20 mouse cellular contexts compared by ENCODE assay signal in the genomic region with DNA sequence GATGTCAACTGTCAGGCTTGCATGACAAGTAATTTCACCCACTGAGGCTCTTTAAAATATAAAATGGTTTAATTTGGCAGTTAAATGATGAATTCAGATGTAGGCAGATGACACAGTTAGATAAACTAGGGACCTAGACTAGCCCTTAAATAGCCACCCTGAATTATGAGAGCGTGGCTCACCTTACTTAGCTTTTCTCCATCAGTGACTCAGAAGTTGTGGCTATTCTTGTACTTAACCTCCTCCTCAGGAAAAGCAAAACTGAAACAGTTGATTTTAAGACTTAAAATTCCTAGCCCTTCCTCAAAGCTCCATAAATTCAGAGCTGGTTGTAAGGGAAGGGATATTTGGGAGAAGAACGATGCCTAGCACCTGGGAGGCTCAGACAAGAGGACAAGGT. TPM values are rescaled to one million over a fixed set of nuclear protein-coding genes. Genes with fewer than 3 reads are reported as not detected.
DNase-seq lines count a peak whose midpoint lies in the region; ATAC-seq and TF ChIP-seq lines count a peak whose summit lies in the region.
"Had no signal": no experiment of that assay in that cellular context is flagged by ENCODE, and none has a peak within 500 bp of the region (broad histone marks: within the 10 kb centered on the region; RNA-seq: fewer than 3 reads in every experiment).

No protein-coding gene starts in this region.

- no peaks in the 10 kb centered on the region for H3K9me3 ChIP-seq in heart, embryonic 12.5 days (replicated peaks)
- H3K9me3 ChIP-seq in forebrain, embryonic 13.5 days (replicated peaks) = no peaks in the 10 kb centered on the region
- H3K9me3 ChIP-seq: embryonic facial prominence, embryonic 10.5 days; embryonic facial prominence, embryonic 12.5 days had no signal

- H3K27me3 ChIP-seq in heart, embryonic 12.5 days (replicated peaks) = no peaks in the 10 kb centered on the region
- H3K27me3 ChIP-seq in myocyte (ENCODE audit: control insufficient read depth, insufficient read depth, insufficient read length) = no peaks in the 10 kb centered on the region
- no peaks in the 10 kb centered on the region for H3K27me3 ChIP-seq in forebrain, embryonic 13.5 days
- H3K27me3 ChIP-seq: embryonic facial prominence, embryonic 12.5 days had no signal

- no peak overlapping the region for H3K27ac ChIP-seq in heart, embryonic 12.5 days (ENCODE audit: poor library complexity, severe bottlenecking)
- H3K27ac ChIP-seq in forebrain, embryonic 13.5 days = no peak overlapping the region
- H3K27ac ChIP-seq: embryonic facial prominence, embryonic 10.5 days; embryonic facial prominence, embryonic 12.5 days had no signal

- no peak overlapping the region for H3K9ac ChIP-seq in heart, embryonic 12.5 days
- H3K9ac ChIP-seq in forebrain, embryonic 13.5 days = no peak overlapping the region
- H3K9ac ChIP-seq: embryonic facial prominence, embryonic 12.5 days had no signal

- no peaks in the 10 kb centered on the region for H3K36me3 ChIP-seq in heart, embryonic 12.5 days
- H3K36me3 ChIP-seq in myocyte (ENCODE audit: control insufficient read depth, insufficient read depth) = no peaks in the 10 kb centered on the region
- no peaks in the 10 kb centered on the region for H3K36me3 ChIP-seq in forebrain, embryonic 13.5 days (ENCODE audit: poor library complexity, severe bottlenecking)
- H3K36me3 ChIP-seq: embryonic facial prominence, embryonic 10.5 days; embryonic facial prominence, embryonic 12.5 days had no signal

- peaks cover 42% of the 10 kb centered on the region for H3K79me2 ChIP-seq in myocyte (ENCODE audit: control insufficient read depth, insufficient read depth)

- H3K4me1 ChIP-seq in heart, embryonic 12.5 days (replicated peaks) = peaks cover 3% of the 10 kb centered on the region; the same call in 1 of the 2 replicates
- peaks cover 4% of the 10 kb centered on the region; the same call in 1 of the 2 replicates for H3K4me1 ChIP-seq in forebrain, embryonic 13.5 days
- H3K4me1 ChIP-seq: embryonic facial prominence, embryonic 10.5 days; embryonic facial prominence, embryonic 12.5 days had no signal

- 90% methylated on average over 2 of the region's 2 CpGs for WGBS in heart, embryonic 12.5 days
- WGBS in forebrain, embryonic 13.5 days = 94% methylated on average over 2 of the region's 2 CpGs

- DNase-seq in frontal cortex, postnatal 25 days (ENCODE audit: low spot score in 2 of 2) = no peak
- DNase-seq in heart, adult 11 months = peak; percentile 12
- peak; percentile 35 for DNase-seq in 416B (ENCODE audit: low read depth)
- no peak for DNase-seq in spleen, postnatal 4 days (ENCODE audit: low spot score in 2 of 2)
- DNase-seq: adrenal gland, adult 2 months; adrenal gland, postnatal 10 days; adrenal gland, postnatal 25 days; cerebellum, adult 11-12 months; cerebellum, adult 2 months; cerebellum, adult 9-10 months; cerebellum, postnatal 10 days; cerebellum, postnatal 25 days had no signal

- TF ChIP-seq POLR2A in myocyte (IDR thresholded peaks at IDR 0.05; ENCODE audit: insufficient read length, low read depth) = no peak

- H3K4me2 ChIP-seq in heart, embryonic 12.5 days = no peak overlapping the region
- H3K4me2 ChIP-seq in myocyte (ENCODE audit: low read depth) = peak overlapping the region; percentile 39
- H3K4me2 ChIP-seq in forebrain, embryonic 13.5 days = no peak overlapping the region
- H3K4me2 ChIP-seq: embryonic facial prominence, embryonic 12.5 days had no signal

- no peak overlapping the region for H3K4me3 ChIP-seq in heart, embryonic 12.5 days
- H3K4me3 ChIP-seq in myocyte = no peak overlapping the region
- no peak overlapping the region for H3K4me3 ChIP-seq in forebrain, embryonic 13.5 days
- H3K4me3 ChIP-seq: embryonic facial prominence, embryonic 10.5 days; embryonic facial prominence, embryonic 12.5 days had no signal

- no peak overlapping the region for H3ac ChIP-seq in myocyte (ENCODE audit: control insufficient read depth, insufficient read length)

- ATAC-seq in frontal cortex, adult (ENCODE audit: low TSS enrichment) = peak; percentile 88
- no peak for ATAC-seq in heart, embryonic 12.5 days (ENCODE audit: insufficient number of reproducible peaks, low FRiP score)
- no peak for ATAC-seq in forebrain, embryonic 13.5 days
- ATAC-seq: forebrain, embryonic 14.5 days; forebrain, embryonic 16.5 days had no signal

TF ChIP-seq in myocyte, 11 proteins besides CTCF, POLR2A, EP300 and RAD21:
- TF ChIP-seq MYOD1 (IDR thresholded peaks at IDR 0.05; ENCODE audit: control insufficient read depth in 1 of 3, insufficient read length in 2 of 3, low read depth in 2 of 3) = no peak
- no peak for TF ChIP-seq CEBPB (IDR thresholded peaks at IDR 0.05; ENCODE audit: insufficient read depth, poor library complexity, severe bottlenecking)
- no peak for TF ChIP-seq SRF (IDR thresholded peaks at IDR 0.05; ENCODE audit: control insufficient read depth, insufficient read length, low read depth)
- no peak for TF ChIP-seq MYOG (IDR thresholded peaks at IDR 0.05; ENCODE audit: control insufficient read depth in 1 of 3, insufficient read depth in 1 of 3, insufficient read length in 2 of 3, low read depth in 2 of 3)
- TF ChIP-seq TCF3 (IDR thresholded peaks at IDR 0.05; ENCODE audit: insufficient read length, low read depth) = no peak
- TF ChIP-seq USF1 (IDR thresholded peaks at IDR 0.05; ENCODE audit: low read depth) = no peak
- TF ChIP-seq POLR2AphosphoS2 (IDR thresholded peaks at IDR 0.05; ENCODE audit: insufficient read length, low read depth) = no peak
- TF ChIP-seq E2F4 (IDR thresholded peaks at IDR 0.05; ENCODE audit: insufficient read depth) = no peak
- TF ChIP-seq MAX (IDR thresholded peaks at IDR 0.05; ENCODE audit: low read depth) = no peak
- no peak for TF ChIP-seq TCF12 (IDR thresholded peaks at IDR 0.05; ENCODE audit: insufficient read depth, poor library complexity, severe bottlenecking)
- no peak for TF ChIP-seq REST (IDR thresholded peaks at IDR 0.05; ENCODE audit: insufficient read depth, insufficient read length)

RNA-seq across cellular contexts. Expression of gene Glg1, which starts 47.8 kb away (rescaled TPM):
- polyA plus RNA-seq in heart, embryonic 12.5 days (2016; fragmentation: Nextera tagmentation; extraction: Ambion mirVana) = 91.2 and 94.3 TPM in 2 replicates
- polyA plus RNA-seq in myocyte (2012; fragmentation: generic; extraction: Trizol) = 39.1 TPM
- polyA plus RNA-seq in forebrain, embryonic 13.5 days (2015; fragmentation: Nextera tagmentation; extraction: Ambion mirVana) = 57.0 and 61.3 TPM in 2 replicates

Comparison
In these comparisons a context has a peak if more than half of its experiments do, and no peak if none do; other contexts are left out.
1. DNase-seq: peak in heart, adult 11 months (single experiment) and 416B (single experiment); none in frontal cortex, postnatal 25 days (0 of 2) and spleen, postnatal 4 days (0 of 2).